Mouse (Mus musculus) testis, adult 10 weeks (tissue): ENCODE data around the gene Tfdp2. TPM values are rescaled to one million over a fixed set of nuclear protein-coding genes. Genes with fewer than 3 reads are reported as not detected.

Experiments
- polyA plus RNA-seq: library from polyadenylated mRNA; stranded (reverse); fragments of 350-450 nt; fragmentation: Illumina TruSeq; extraction: RNeasy Lipid Tissue Mini Kit (QIAGEN cat#74804); gene quantifications from one replicate; pipeline ENCODE4 v1.2.3, GENCODE M21; 2014; ENCODE audit warnings: low read depth, low replicate concordance

Gene Tfdp2
- polyA plus RNA-seq = 42.7 TPM

GRCm38 (mm10) chr9:96195885-96196622, at the start of gene Tfdp2:
Gene Tfdp2, plus strand, starts transcription at chr9:96196275.

DNA sequence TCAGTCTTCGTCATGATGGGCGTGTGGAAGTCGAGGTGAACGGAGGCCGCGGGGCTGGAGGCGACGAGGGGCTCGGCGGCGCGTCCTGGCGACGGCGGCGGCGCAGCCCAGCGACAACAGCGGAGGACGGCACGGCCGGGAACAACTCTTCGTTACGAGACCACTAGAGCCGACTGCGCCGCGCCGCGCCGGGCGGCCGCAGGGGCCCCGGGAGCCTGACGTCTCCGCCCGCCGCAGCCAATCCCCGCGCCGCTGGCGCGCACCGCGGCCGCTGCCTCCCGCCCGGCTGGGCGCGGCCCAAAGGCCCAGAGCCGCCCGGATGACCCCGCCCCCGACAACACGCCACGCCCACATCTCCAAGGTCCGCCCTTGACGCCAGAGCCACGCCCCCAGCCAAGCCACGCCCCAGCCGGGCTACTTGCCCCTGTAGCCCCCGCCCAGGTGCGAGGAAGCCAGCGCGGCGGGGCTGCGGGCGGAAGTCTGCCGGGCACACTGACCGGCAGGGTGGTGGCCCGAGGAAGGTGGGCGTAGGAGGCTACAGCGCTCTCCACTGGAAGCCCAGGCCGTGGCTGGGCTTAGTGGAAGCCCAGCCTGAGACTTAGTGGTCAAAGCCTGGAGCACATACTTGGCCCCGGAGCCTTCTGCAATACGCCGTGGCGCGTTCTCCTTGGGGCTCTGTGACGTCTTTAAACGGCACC, 168.2 kb downstream of the Tfdp2 start, which contains the start of gene Atp1b3:
Gene Atp1b3, minus strand, starts transcription at position 302 of the 698 bp plus-strand sequence.

Other genes with a start within 250 kb of the Tfdp2 start
- gene Xrn1, start 241.5 kb upstream of the Tfdp2 start, polyA plus RNA-seq = 22.5 TPM
- 7.1 TPM for gene Gk5, start 76.9 kb upstream of the Tfdp2 start, polyA plus RNA-seq
- 651 TPM for gene Atp1b3, start 168.2 kb downstream of the Tfdp2 start, polyA plus RNA-seq